ENCODE assay signal across 29 mouse cellular contexts in genomic region chr10:75350564-75350963, GRCm38 (mm10). TPM values are rescaled to one million over a fixed set of nuclear protein-coding genes. Genes with fewer than 3 reads are reported as not detected.
DNase-seq lines count a peak whose midpoint lies in the region; ATAC-seq and TF ChIP-seq lines count a peak whose summit lies in the region.
"Had no signal": no experiment of that assay in that cellular context is flagged by ENCODE, and none has a peak within 500 bp of the region (broad histone marks: within the 10 kb centered on the region; RNA-seq: fewer than 3 reads in every experiment).

No protein-coding gene starts in this region.

- DNase-seq in heart, adult 11 months = peak; percentile 85
- DNase-seq in heart, adult 8-10 months (ENCODE audit: low spot score) = no peak
- no peak for DNase-seq in heart, postnatal 0 days (ENCODE audit: low spot score)
- DNase-seq in heart, postnatal 36 days = no peak
- no peak for DNase-seq in liver, postnatal 0 days
- no peak for DNase-seq in liver, embryonic 11.5 days (ENCODE audit: low spot score)
- DNase-seq: adrenal gland, adult 8-10 months; adrenal gland, postnatal 14 days; adrenal gland, postnatal 36 days; B cell, adult 2 months; cerebellum, adult 11 months; cerebellum, adult 18-20 months; cerebellum, adult 8-10 months; cerebellum, adult 9-11 months; cerebellum, postnatal 14 days; cerebellum, postnatal 36 days; embryo, embryonic 11 days had no signal

- no peaks in the 10 kb centered on the region for H3K36me3 ChIP-seq in heart, postnatal 0 days (replicated peaks; ENCODE audit: control insufficient read depth, insufficient read depth, low read length)
- H3K36me3 ChIP-seq in liver, postnatal 0 days (replicated peaks; ENCODE audit: insufficient read depth, low read length) = no peaks in the 10 kb centered on the region
- H3K36me3 ChIP-seq in liver, embryonic 11.5 days (ENCODE audit: control insufficient read depth, insufficient read depth, low read length) = no peaks in the 10 kb centered on the region
- H3K36me3 ChIP-seq: embryonic facial prominence, embryonic 13.5 days; embryonic facial prominence, embryonic 15.5 days; forebrain, embryonic 10.5 days; forebrain, embryonic 12.5 days; G1E had no signal

- WGBS in heart, postnatal 0 days = 61% methylated on average over 5 of the region's 5 CpGs
- WGBS in liver, postnatal 0 days (ENCODE audit: insufficient replicate concordance) = 70% methylated on average over 5 of the region's 5 CpGs
- 73% methylated on average over 5 of the region's 5 CpGs for WGBS in liver, embryonic 11.5 days

- no peak for TF ChIP-seq CTCF in heart, postnatal 0 days (IDR thresholded peaks at IDR 0.05; ENCODE audit: low read depth)
- TF ChIP-seq CTCF in liver, postnatal 0 days (IDR thresholded peaks at IDR 0.05; ENCODE audit: low read depth) = no peak

- 0 out of 2 replicates have a peak overlapping the region, but pooled peaks have one; percentile 30 for H3K27ac ChIP-seq in heart, postnatal 0 days (ENCODE audit: low read depth)
- no peak overlapping the region for H3K27ac ChIP-seq in liver, postnatal 0 days (ENCODE audit: low read depth)
- H3K27ac ChIP-seq in liver, embryonic 11.5 days (ENCODE audit: low read depth, low read length) = no peak overlapping the region
- H3K27ac ChIP-seq: embryonic facial prominence, embryonic 13.5 days; embryonic facial prominence, embryonic 15.5 days; forebrain, embryonic 10.5 days; forebrain, embryonic 12.5 days had no signal

- no peak overlapping the region for H3K4me3 ChIP-seq in heart, postnatal 0 days (ENCODE audit: low read depth, low read length)
- no peak overlapping the region for H3K4me3 ChIP-seq in liver, postnatal 0 days (ENCODE audit: low read depth, low read length)
- no peak overlapping the region for H3K4me3 ChIP-seq in liver, embryonic 11.5 days (ENCODE audit: low read depth, low read length)
- H3K4me3 ChIP-seq: embryonic facial prominence, embryonic 13.5 days; embryonic facial prominence, embryonic 15.5 days; erythroblast, embryonic 14.5 days; forebrain, embryonic 10.5 days; forebrain, embryonic 12.5 days had no signal

- 0 out of 2 replicates have a peak, but pooled peaks cover 4% of the 10 kb centered on the region for H3K9me3 ChIP-seq in heart, postnatal 0 days (replicated peaks; ENCODE audit: control insufficient read depth, low read length)
- peaks cover 3% of the 10 kb centered on the region for H3K9me3 ChIP-seq in liver, postnatal 0 days (ENCODE audit: low read length)
- no peaks in the 10 kb centered on the region for H3K9me3 ChIP-seq in liver, embryonic 11.5 days (ENCODE audit: control insufficient read depth, low read length)
- H3K9me3 ChIP-seq: embryonic facial prominence, embryonic 15.5 days had no signal

- H3K27me3 ChIP-seq in heart, postnatal 0 days (ENCODE audit: control insufficient read depth, insufficient read depth, low read length) = no peaks in the 10 kb centered on the region
- no peaks in the 10 kb centered on the region for H3K27me3 ChIP-seq in liver, postnatal 0 days (ENCODE audit: insufficient read depth, low read length)
- H3K27me3 ChIP-seq in liver, embryonic 11.5 days (replicated peaks; ENCODE audit: control insufficient read depth, insufficient read depth, low read length) = no peaks in the 10 kb centered on the region
- H3K27me3 ChIP-seq: CH12.LX; embryonic facial prominence, embryonic 13.5 days; embryonic facial prominence, embryonic 15.5 days; forebrain, embryonic 12.5 days had no signal

- H3K4me2 ChIP-seq in heart, postnatal 0 days (ENCODE audit: low read depth, low read length) = no peak overlapping the region
- H3K4me2 ChIP-seq in liver, postnatal 0 days (ENCODE audit: low read depth, low read length) = no peak overlapping the region
- H3K4me2 ChIP-seq in liver, embryonic 11.5 days = no peak overlapping the region
- H3K4me2 ChIP-seq: embryonic facial prominence, embryonic 13.5 days; embryonic facial prominence, embryonic 15.5 days; forebrain, embryonic 12.5 days had no signal

- no peak overlapping the region for H3K9ac ChIP-seq in heart, postnatal 0 days (replicated peaks; ENCODE audit: low read depth, low read length)
- no peak overlapping the region for H3K9ac ChIP-seq in liver, postnatal 0 days (replicated peaks)
- H3K9ac ChIP-seq in liver, embryonic 11.5 days (ENCODE audit: low read depth, low read length) = no peak overlapping the region
- H3K9ac ChIP-seq: embryonic facial prominence, embryonic 13.5 days; embryonic facial prominence, embryonic 15.5 days; forebrain, embryonic 12.5 days had no signal

- ATAC-seq in heart, postnatal 0 days (ENCODE audit: insufficient read depth, low read depth) = no peak
- ATAC-seq in liver, postnatal 0 days = no peak
- no peak for ATAC-seq in liver, embryonic 11.5 days (replicated peaks; ENCODE audit: low FRiP score)
- ATAC-seq: activated CD4-positive, CD25-positive, alpha-beta regulatory T cell, adult 4 months; CD4-positive, CD25-positive, alpha-beta regulatory T cell, adult 4 months; forebrain, embryonic 14.5 days; forebrain, embryonic 16.5 days; Patski had no signal

- intact Hi-C loops in heart, postnatal 36 days (cut with DNase I) = loop anchor here (5.0 kb wide), 1 partner anchor 33 kb away; the partner anchor contains the start of gene Adora2a

- no peak for TF ChIP-seq EP300 in heart, postnatal 0 days (IDR thresholded peaks at IDR 0.05; ENCODE audit: low read depth)
- TF ChIP-seq EP300 in liver, postnatal 0 days (IDR thresholded peaks at IDR 0.05; ENCODE audit: low read depth) = peak; percentile 18; the same call in 1 of the 2 replicates

- peaks cover 4% of the 10 kb centered on the region; the same call in 1 of the 2 replicates for H3K4me1 ChIP-seq in heart, postnatal 0 days (ENCODE audit: control insufficient read depth, insufficient read depth)
- peaks cover 4% of the 10 kb centered on the region; the same call in 1 of the 2 replicates for H3K4me1 ChIP-seq in liver, postnatal 0 days (ENCODE audit: insufficient read depth)
- no peaks in the 10 kb centered on the region for H3K4me1 ChIP-seq in liver, embryonic 11.5 days (replicated peaks; ENCODE audit: control insufficient read depth, insufficient read depth, low read length)
- H3K4me1 ChIP-seq: embryonic facial prominence, embryonic 13.5 days; embryonic facial prominence, embryonic 15.5 days; forebrain, embryonic 10.5 days; forebrain, embryonic 12.5 days had no signal

RNA-seq across cellular contexts. Expression of gene Adora2a, which starts 33.9 kb away (rescaled TPM):
- total RNA-seq in heart, adult 8-10 months (2022) = 1 to 10 TPM; 5.8 to 9.3 (median 7.0) TPM
- 15.8 and 51.3 TPM in 2 replicates for total RNA-seq in heart, postnatal 0 days (2014; rRNA removed; ENCODE audit: low replicate concordance)
- 3.6 and 4.4 TPM in 2 replicates for polyA plus RNA-seq in heart, postnatal 0 days (2015; fragmentation: Nextera tagmentation; extraction: Ambion mirVana)
- 10 to 100 TPM in 1 of 2 experiments, 1 to 10 TPM in 1; 9.2 to 16.7 TPM for total RNA-seq in heart, postnatal 36 days (2021)
- polyA plus RNA-seq in liver, postnatal 0 days (2015; fragmentation: Nextera tagmentation; extraction: Ambion mirVana) = 1.8 and 1.9 TPM in 2 replicates
- 5.1 and 6.0 TPM in 2 replicates for polyA plus RNA-seq in liver, embryonic 11.5 days (2014; fragmentation: Nextera tagmentation; extraction: Ambion mirVana)
- polyA plus RNA-seq: erythroblast, embryonic 14.5 days had no signal

RNA-seq across cellular contexts. Expression of gene Upb1, which starts 50.4 kb away (rescaled TPM):
- 1 to 10 TPM in 1 of 4 experiments, under 1 TPM in 3; 0.53 to 1.0 (median 0.63) TPM for total RNA-seq in heart, adult 8-10 months (2022)
- total RNA-seq in heart, postnatal 0 days (2014; rRNA removed; ENCODE audit: low replicate concordance) = 0.66 TPM in 1 of 2 replicates, not detected in the other
- polyA plus RNA-seq in heart, postnatal 0 days (2015; fragmentation: Nextera tagmentation; extraction: Ambion mirVana) = 0.86 and 1.1 TPM in 2 replicates
- total RNA-seq in heart, postnatal 36 days (2021) = 1 to 10 TPM in 1 of 2 experiments, under 1 TPM in 1; 0.65 to 1.3 TPM
- polyA plus RNA-seq in liver, postnatal 0 days (2015; fragmentation: Nextera tagmentation; extraction: Ambion mirVana) = 84.2 and 103 TPM in 2 replicates
- polyA plus RNA-seq in liver, embryonic 11.5 days (2014; fragmentation: Nextera tagmentation; extraction: Ambion mirVana) = 5.5 and 5.7 TPM in 2 replicates
- polyA plus RNA-seq: erythroblast, embryonic 14.5 days; forebrain, embryonic 12.5 days; G1E; Patski had no signal
